8 mouse cellular contexts compared by ENCODE assay signal in the genomic region with DNA sequence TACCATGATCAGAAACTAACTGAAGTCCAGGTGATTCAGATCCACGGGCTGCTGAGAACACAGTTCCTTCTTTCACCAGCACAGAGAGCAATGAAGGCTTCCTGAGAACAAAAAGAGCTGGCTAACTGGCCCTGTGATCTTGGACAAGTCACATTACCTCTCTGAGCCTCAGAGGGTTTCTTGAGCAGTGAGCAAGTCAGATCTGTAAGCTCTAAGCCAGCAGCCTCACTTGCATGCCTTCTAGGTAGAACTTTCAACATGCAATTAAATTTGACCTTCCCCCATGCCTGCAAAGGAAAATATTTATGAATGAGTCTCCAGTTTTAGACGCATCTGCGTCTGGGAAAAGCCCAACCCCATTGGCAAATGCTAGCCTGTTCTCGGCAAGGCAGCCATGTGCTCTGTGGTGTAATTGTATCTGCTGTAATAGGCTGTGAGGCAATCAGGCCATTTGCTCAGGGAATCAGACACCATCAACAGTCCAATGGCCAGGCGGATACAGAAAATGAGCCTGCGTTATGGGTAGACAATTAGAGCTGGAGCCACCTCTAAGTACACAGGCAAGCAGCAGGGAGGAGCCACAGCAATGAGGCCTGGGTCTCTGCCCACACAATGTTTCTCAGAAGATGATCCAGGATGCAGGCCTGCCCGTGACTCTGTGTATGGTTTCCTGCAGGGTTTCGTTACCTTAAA.
A peak's percentile ranks its signal among the peaks of the same experiment; 100 is the strongest.
DNase-seq lines count a peak whose midpoint lies in the region; ATAC-seq lines count a peak whose summit lies in the region.

No protein-coding gene starts in this region.

- WGBS in liver, embryonic 12.5 days (ENCODE audit: insufficient replicate concordance): 69% methylated on average over 8 of the region's 8 CpGs

- peak; percentile 46 for DNase-seq in CD4-positive, CD25-positive, alpha-beta regulatory T cell, adult 2 months (ENCODE audit: low read depth, low spot score)
- peak; percentile 8 for DNase-seq in adrenal gland, adult 8-10 months
- peak; percentile 17 for DNase-seq in forelimb bud, embryonic 11.5 days (ENCODE audit: low read depth, low spot score)
- DNase-seq in layer of hippocampus, postnatal 10 days (ENCODE audit: low spot score in 2 of 2): peak; percentile 22 to 28
- peak; percentile 16 for DNase-seq in naive thymus-derived CD4-positive, alpha-beta T cell, adult 2 months (ENCODE audit: low read depth)
- DNase-seq in urinary bladder, postnatal 25 days (ENCODE audit: low spot score): no peak
- no peak for DNase-seq in spleen, postnatal 14 days (ENCODE audit: low spot score in 2 of 2)

- H3K4me2 ChIP-seq in liver, embryonic 12.5 days: no peak overlapping the region

- H3K4me1 ChIP-seq in liver, embryonic 12.5 days: no peaks in the 10 kb centered on the region

- no peak overlapping the region for H3K4me3 ChIP-seq in liver, embryonic 12.5 days

- H3K9me3 ChIP-seq in liver, embryonic 12.5 days (replicated peaks): no peaks in the 10 kb centered on the region

- no peak overlapping the region for H3K9ac ChIP-seq in liver, embryonic 12.5 days

- H3K27me3 ChIP-seq in liver, embryonic 12.5 days (replicated peaks): no peaks in the 10 kb centered on the region

- ATAC-seq in liver, embryonic 12.5 days: no peak

- no peaks in the 10 kb centered on the region for H3K36me3 ChIP-seq in liver, embryonic 12.5 days

- H3K27ac ChIP-seq in liver, embryonic 12.5 days: no peak overlapping the region

Comparison
In these comparisons a context has a peak if more than half of its experiments do, and no peak if none do; other contexts are left out.
1. DNase-seq: peak in CD4-positive, CD25-positive, alpha-beta regulatory T cell, adult 2 months (single experiment), adrenal gland, adult 8-10 months (single experiment), forelimb bud, embryonic 11.5 days (single experiment), layer of hippocampus, postnatal 10 days (2 of 2) and naive thymus-derived CD4-positive, alpha-beta T cell, adult 2 months (single experiment); none in urinary bladder, postnatal 25 days (single experiment) and spleen, postnatal 14 days (0 of 2).